Mouse (Mus musculus): Measurements from ENCODE around the gene Gm9936. TPM values are rescaled to one million over a fixed set of nuclear protein-coding genes. Genes with fewer than 3 reads are reported as not detected.
"Not testable (repeated sequence)": the region's sequence is repeated elsewhere in the genome, so short reads cannot be mapped to it uniquely, and the experiment has no call there.

Gene Gm9936
- total RNA-seq (2021), result under 1 TPM in 1 of 2 experiments, not detected in 1; 0.21 TPM
- long read RNA-seq, experiment 1, result 0 reads
- long read RNA-seq, experiment 2, result 0 reads

- no peak for DNase-seq
Observed at GRCm38 (mm10) chr5:114858582-114858981, at the start of gene Gm9936. Gene Gm9936, minus strand, starts transcription at chr5:114858682.

- DNase-seq, result peak; percentile 65
Observed at GRCm38 (mm10) chr5:114902413-114902812, 43.9 kb upstream of the Gm9936 start.

GRCm38 (mm10) chr5:114898857-114899256 is 40.4 kb upstream of the Gm9936 start:
- no peak for DNase-seq

- DNase-seq, result peak; percentile 40
Observed at GRCm38 (mm10) chr5:114897374-114897793, 38.9 kb upstream of the Gm9936 start.

GRCm38 (mm10) chr5:114896688-114897373 is 38.3 kb upstream of the Gm9936 start, which contains the start of gene Oasl2:
Gene Oasl2, plus strand, starts transcription at chr5:114896936.
- no peak for DNase-seq

- DNase-seq, result no peak
Observed at GRCm38 (mm10) chr5:114895542-114895941, 37.1 kb upstream of the Gm9936 start.

GRCm38 (mm10) chr5:114888995-114889394 is 30.5 kb upstream of the Gm9936 start:
- DNase-seq, result no peak

GRCm38 (mm10) chr5:114886801-114887200 is 28.3 kb upstream of the Gm9936 start:
- DNase-seq, result no peak

GRCm38 (mm10) chr5:114883022-114883421 is 24.5 kb upstream of the Gm9936 start:
- no peak for DNase-seq

GRCm38 (mm10) chr5:114882319-114882718 is 23.8 kb upstream of the Gm9936 start:
- DNase-seq, result not testable (repeated sequence)

GRCm38 (mm10) chr5:114879399-114879798 is 20.9 kb upstream of the Gm9936 start:
- DNase-seq, result no peak

- no peak for DNase-seq
Observed at GRCm38 (mm10) chr5:114877487-114877886, 19.0 kb upstream of the Gm9936 start.

GRCm38 (mm10) chr5:114876331-114876730 is 17.8 kb upstream of the Gm9936 start:
- no peak for DNase-seq

- peak; percentile 45 for DNase-seq
Observed at GRCm38 (mm10) chr5:114875858-114876257, 17.4 kb upstream of the Gm9936 start.

- no peak for DNase-seq
Observed at GRCm38 (mm10) chr5:114865279-114865678, 6.8 kb upstream of the Gm9936 start.

GRCm38 (mm10) chr5:114864813-114865212 is 6.3 kb upstream of the Gm9936 start:
- no peak for DNase-seq

GRCm38 (mm10) chr5:114861730-114862129 is 3.2 kb upstream of the Gm9936 start:
- DNase-seq, result peak; percentile 53

GRCm38 (mm10) chr5:114859253-114859652 is 771 bp upstream of the Gm9936 start:
- DNase-seq, result peak; percentile 84

- DNase-seq, result not testable (repeated sequence)
Observed at GRCm38 (mm10) chr5:114853364-114853763, 5.1 kb downstream of the Gm9936 start, which contains the start of gene 4930519G04Rik. Gene 4930519G04Rik, plus strand, starts transcription at chr5:114853664.

GRCm38 (mm10) chr5:114851565-114852236 is 6.8 kb downstream of the Gm9936 start:
- no peak for DNase-seq

GRCm38 (mm10) chr5:114844371-114844770 is 14.1 kb downstream of the Gm9936 start:
- not testable (repeated sequence) for DNase-seq

GRCm38 (mm10) chr5:114842674-114843073 is 15.8 kb downstream of the Gm9936 start:
- DNase-seq, result no peak

GRCm38 (mm10) chr5:114842155-114842554 is 16.3 kb downstream of the Gm9936 start:
- DNase-seq, result not testable (repeated sequence)
